Mouse (Mus musculus): ENCODE data around the gene Zswim2. TPM values are rescaled to one million over a fixed set of nuclear protein-coding genes. Genes with fewer than 3 reads are reported as not detected.
"Not testable (repeated sequence)": the region's sequence is repeated elsewhere in the genome, so short reads cannot be mapped to it uniquely, and the experiment has no call there.

The Zswim2 gene
- total RNA-seq (2021): not detected in 2 replicates
- long read RNA-seq, experiment 1: 0 reads
- long read RNA-seq, experiment 2: 0 reads

DNA sequence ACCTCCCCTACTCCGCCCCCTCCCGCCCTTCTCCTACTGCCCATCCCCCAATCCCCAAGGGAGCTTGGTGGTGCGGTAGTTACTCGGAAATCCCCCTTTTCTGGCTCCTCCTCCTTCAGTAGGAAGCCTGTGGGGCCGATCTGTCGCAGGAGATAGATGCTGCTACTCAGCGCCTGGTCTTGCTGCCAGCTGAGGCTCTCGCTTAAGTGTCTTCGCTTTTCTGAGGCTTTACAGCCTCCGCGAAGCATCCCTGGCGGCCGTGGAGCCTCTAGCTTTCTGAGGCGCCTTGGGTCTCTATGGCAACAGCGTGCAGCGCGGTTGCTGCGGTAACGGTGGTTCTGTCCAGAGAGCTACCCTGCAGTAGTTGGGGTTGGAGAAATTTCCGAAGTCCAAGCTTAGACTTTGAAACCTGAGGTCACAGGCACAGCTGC lies at the start of gene Zswim2:
Gene Zswim2 (minus strand): TSS at position 298 of the 431 bp plus-strand sequence.
- DNase-seq: peak; percentile 48

DNA sequence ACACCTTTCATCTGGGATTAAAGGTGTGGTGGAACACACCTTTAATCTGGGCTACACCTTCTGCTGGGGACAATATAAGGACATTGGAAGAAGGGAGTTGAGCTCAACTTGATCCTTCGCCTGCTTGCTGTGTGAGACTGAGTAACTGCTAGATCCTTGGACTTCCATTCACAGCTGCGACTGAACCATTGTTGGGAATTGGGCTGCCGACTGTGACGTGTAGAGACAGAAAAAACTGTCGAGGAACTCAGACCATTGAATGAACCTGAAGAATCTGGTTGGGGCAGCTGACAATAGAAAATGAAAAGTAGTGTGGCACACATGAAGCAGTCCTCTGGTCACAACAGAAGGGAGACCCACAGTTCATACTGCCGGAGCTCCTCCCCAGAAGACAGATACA lies 49.2 kb upstream of the Zswim2 start, which contains the start of gene Gm13691:
Gene Gm13691 (plus strand): TSS at position 301 of the 400 bp plus-strand sequence.
- DNase-seq: not testable (repeated sequence)

DNA sequence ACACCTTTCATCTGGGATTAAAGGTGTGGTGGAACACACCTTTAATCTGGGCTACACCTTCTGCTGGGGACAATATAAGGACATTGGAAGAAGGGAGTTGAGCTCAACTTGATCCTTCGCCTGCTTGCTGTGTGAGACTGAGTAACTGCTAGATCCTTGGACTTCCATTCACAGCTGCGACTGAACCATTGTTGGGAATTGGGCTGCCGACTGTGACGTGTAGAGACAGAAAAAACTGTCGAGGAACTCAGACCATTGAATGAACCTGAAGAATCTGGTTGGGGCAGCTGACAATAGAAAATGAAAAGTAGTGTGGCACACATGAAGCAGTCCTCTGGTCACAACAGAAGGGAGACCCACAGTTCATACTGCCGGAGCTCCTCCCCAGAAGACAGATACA lies 43.4 kb upstream of the Zswim2 start, which contains the start of gene Gm13697:
Gene Gm13697 (plus strand): TSS at position 301 of the 400 bp plus-strand sequence.
- DNase-seq: not testable (repeated sequence)

DNA sequence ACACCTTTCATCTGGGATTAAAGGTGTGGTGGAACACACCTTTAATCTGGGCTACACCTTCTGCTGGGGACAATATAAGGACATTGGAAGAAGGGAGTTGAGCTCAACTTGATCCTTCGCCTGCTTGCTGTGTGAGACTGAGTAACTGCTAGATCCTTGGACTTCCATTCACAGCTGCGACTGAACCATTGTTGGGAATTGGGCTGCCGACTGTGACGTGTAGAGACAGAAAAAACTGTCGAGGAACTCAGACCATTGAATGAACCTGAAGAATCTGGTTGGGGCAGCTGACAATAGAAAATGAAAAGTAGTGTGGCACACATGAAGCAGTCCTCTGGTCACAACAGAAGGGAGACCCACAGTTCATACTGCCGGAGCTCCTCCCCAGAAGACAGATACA lies 37.6 kb upstream of the Zswim2 start, which contains the start of gene Gm13694:
Gene Gm13694 (plus strand): TSS at position 301 of the 400 bp plus-strand sequence.
- not testable (repeated sequence) for DNase-seq

DNA sequence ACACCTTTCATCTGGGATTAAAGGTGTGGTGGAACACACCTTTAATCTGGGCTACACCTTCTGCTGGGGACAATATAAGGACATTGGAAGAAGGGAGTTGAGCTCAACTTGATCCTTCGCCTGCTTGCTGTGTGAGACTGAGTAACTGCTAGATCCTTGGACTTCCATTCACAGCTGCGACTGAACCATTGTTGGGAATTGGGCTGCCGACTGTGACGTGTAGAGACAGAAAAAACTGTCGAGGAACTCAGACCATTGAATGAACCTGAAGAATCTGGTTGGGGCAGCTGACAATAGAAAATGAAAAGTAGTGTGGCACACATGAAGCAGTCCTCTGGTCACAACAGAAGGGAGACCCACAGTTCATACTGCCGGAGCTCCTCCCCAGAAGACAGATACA lies 31.8 kb upstream of the Zswim2 start, which contains the start of gene Gm13696:
Gene Gm13696 (plus strand): TSS at position 301 of the 400 bp plus-strand sequence.
- not testable (repeated sequence) for DNase-seq

DNA sequence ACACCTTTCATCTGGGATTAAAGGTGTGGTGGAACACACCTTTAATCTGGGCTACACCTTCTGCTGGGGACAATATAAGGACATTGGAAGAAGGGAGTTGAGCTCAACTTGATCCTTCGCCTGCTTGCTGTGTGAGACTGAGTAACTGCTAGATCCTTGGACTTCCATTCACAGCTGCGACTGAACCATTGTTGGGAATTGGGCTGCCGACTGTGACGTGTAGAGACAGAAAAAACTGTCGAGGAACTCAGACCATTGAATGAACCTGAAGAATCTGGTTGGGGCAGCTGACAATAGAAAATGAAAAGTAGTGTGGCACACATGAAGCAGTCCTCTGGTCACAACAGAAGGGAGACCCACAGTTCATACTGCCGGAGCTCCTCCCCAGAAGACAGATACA lies 26.0 kb upstream of the Zswim2 start, which contains the start of gene Gm13695:
Gene Gm13695 (plus strand): TSS at position 301 of the 400 bp plus-strand sequence.
- not testable (repeated sequence) for DNase-seq

DNA sequence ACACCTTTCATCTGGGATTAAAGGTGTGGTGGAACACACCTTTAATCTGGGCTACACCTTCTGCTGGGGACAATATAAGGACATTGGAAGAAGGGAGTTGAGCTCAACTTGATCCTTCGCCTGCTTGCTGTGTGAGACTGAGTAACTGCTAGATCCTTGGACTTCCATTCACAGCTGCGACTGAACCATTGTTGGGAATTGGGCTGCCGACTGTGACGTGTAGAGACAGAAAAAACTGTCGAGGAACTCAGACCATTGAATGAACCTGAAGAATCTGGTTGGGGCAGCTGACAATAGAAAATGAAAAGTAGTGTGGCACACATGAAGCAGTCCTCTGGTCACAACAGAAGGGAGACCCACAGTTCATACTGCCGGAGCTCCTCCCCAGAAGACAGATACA lies 20.2 kb upstream of the Zswim2 start, which contains the start of gene Gm13693:
Gene Gm13693 (plus strand): TSS at position 301 of the 400 bp plus-strand sequence.
- DNase-seq: not testable (repeated sequence)

DNA sequence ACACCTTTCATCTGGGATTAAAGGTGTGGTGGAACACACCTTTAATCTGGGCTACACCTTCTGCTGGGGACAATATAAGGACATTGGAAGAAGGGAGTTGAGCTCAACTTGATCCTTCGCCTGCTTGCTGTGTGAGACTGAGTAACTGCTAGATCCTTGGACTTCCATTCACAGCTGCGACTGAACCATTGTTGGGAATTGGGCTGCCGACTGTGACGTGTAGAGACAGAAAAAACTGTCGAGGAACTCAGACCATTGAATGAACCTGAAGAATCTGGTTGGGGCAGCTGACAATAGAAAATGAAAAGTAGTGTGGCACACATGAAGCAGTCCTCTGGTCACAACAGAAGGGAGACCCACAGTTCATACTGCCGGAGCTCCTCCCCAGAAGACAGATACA lies 14.4 kb upstream of the Zswim2 start, which contains the start of gene Gm13698:
Gene Gm13698 (plus strand): TSS at position 301 of the 400 bp plus-strand sequence.
- DNase-seq: not testable (repeated sequence)

DNA sequence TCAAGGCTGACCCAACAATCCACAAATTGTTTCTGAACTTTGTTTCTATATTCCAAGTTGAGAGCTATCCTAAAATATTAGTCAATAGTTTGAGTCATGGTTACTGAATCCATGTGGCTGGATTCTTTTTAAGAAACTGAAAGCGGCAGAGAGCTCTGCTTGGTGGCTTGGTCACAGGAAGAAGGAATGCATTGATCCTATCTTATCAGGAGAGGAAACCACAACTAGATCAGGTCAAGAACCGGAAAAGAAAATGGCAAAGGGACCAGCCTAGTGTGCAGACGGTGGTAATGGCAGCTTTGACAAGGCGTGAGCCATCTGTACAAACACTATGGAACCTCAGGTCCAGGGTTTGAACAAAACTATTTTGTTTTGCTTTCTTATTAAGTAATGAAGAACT lies 764 bp upstream of the Zswim2 start:
- DNase-seq: no peak

DNA sequence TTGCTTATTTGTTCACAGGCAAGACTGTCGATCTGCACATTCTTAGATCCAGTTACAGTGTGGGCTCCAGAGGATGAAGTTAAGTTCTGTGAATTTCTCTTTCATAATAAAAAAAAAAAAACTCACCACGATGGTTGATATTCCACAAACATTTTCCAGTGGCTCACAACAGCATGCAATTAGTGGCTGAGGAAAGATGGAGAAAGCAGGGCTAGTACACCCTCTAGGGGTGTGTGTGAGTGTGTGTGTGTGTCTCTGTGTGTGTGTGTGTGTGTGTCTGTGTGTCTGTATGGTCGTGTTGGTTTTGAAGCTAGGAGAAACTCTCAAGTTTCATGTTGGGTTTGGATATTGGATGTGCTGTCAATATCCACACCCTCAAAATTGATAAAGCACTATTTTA lies 350 bp upstream of the Zswim2 start:
- no peak for DNase-seq

DNA sequence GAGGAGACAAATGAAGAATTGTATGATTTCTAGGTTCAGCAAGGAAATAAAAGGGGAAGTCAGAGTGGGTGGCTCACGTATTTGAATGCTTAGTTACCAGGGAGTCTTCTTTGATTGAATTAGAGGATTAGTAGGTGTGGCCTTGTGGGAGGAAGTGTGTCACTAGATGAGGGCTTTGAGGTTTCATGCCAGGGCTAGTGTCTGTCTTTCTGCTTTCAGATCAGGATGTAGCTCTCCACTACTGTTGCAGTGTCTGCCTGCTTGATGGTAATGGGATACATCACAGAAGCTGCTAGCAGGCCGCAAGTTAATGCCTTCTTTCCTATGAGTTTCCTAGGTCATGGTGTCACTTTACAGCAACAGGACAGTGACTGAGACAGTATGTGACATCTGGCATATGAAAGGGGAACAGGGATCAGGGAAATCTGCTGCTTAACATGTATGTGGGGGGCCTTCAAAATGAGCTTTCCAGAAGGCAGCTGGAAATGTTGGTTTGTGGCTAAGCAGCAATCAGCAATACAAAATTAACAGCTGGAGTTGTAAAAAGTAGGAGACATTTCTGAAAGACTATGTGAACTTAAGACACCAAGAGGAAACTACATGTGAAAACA lies 11.4 kb downstream of the Zswim2 start:
- DNase-seq: no peak

DNA sequence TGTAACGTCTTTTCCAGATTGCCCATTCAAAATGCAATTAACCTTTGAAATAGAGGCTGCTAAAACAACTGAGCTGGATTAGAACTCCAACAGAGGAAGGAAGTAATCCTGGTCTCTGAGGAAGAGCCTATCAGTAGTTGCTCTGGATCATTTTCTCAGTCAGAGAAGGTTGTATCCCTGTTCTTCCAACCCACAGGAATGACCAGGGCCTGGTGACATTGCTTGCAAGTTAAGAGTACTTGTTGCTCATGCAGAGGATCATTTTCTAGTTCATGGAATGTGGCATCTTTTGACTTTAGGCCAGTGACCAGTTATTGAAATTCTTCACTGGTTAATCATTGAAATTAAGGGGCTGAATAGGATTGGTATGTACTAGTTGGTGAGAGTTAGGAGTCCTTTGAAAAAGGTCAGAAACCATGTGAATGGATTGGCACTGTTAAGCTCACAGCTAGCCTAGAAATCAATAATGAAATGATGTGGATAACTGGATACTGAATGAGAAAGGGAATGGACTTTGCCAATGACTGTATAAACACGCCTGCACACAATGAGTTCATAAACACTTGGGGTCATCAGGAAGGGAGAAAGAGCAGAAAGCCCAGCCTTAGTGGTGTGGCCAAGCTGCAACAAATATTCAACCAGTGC lies 39.0 kb downstream of the Zswim2 start:
- no peak for DNase-seq

DNA sequence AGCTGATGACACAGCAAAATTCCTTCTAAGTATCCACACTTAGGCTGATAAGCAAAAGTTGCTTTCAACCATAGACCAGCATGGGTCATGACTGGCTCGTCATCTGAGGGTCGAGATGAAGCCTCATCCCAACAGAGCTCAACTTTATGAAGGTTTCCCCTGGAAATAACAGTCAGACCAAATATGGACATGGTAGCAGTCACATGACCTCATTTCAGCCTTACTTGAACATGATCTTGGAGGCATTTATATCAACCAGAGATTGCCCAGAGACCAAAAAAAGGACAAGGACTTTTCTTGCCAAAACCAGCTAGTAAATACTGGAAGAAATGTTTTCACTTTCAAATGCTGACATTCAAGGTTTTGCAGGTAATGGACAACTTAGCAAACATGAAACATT lies 47.3 kb downstream of the Zswim2 start:
- no peak for DNase-seq

DNA sequence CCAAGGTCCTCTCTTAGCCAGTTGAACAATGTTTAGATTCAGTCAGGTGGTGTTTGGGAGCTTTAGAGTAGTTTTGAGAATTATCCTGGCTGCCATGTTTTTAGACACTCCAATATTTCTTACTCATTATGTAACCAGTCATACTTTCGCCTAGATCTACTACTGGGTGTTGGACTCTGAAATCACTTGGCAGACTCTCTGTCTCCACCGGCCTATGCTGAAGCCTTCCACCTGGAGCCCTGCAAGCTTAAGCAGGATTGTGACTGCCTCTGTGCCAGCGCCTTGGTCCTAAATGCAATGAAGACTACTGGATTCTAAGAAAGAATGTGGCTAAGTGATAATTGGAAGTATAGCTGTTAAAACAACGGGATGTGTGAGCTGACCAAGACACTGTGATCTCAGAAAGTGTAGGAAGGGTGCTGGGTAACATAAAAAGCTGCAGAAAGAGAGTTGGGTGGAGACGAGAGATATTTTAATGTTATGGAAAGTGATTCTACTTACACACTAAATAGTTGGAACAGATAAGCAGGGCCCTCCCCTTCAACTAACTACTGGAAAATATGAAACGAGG lies 57.1 kb downstream of the Zswim2 start:
- DNase-seq: no peak

Other genes starting within 250 kb of the Zswim2 start
- gene Itgav, start 216.8 kb downstream of the Zswim2 start, total RNA-seq (2021): 73.3 and 77.0 TPM in 2 replicates
- 4.0 and 5.8 TPM in 2 replicates for gene Fam171b, start 128.6 kb downstream of the Zswim2 start, total RNA-seq (2021)
- gene Gm13698, start 14.5 kb upstream of the Zswim2 start, total RNA-seq (2021): 1.6 and 1.7 TPM in 2 replicates
- 1.6 and 1.7 TPM in 2 replicates for gene Gm13693, start 20.3 kb upstream of the Zswim2 start, total RNA-seq (2021)
- gene Gm13695, start 26.1 kb upstream of the Zswim2 start, total RNA-seq (2021): 1.6 TPM in 1 of 2 replicates, not detected in the other
- gene Gm13696, start 31.9 kb upstream of the Zswim2 start, total RNA-seq (2021): 1.6 and 1.7 TPM in 2 replicates
- gene Gm13694, start 37.7 kb upstream of the Zswim2 start, total RNA-seq (2021): 1.6 and 1.7 TPM in 2 replicates
- gene Gm13697, start 43.5 kb upstream of the Zswim2 start, total RNA-seq (2021): 1.6 and 1.7 TPM in 2 replicates
- gene Gm13691, start 49.3 kb upstream of the Zswim2 start, total RNA-seq (2021): 1.6 and 1.7 TPM in 2 replicates